Mouse (Mus musculus) ovary, postnatal 14 days (tissue): ENCODE measurements at regions not wholly inside any gene's neighbourhood (a gene's known extent, or its start where the extent isn't known, plus 50 kb on each side); places are given as distances from the start of the nearest gene placed in this dataset.

Experiments
- DNase-seq: peaks from one replicate; pipeline ENCODE4 v3.0.0; 2022; ENCODE audit warnings: low spot score

GRCm38 (mm10) chr13:107261479-107262050 lies 239.6 kb upstream of the Kif2a start:
- DNase-seq = no peak

DNA sequence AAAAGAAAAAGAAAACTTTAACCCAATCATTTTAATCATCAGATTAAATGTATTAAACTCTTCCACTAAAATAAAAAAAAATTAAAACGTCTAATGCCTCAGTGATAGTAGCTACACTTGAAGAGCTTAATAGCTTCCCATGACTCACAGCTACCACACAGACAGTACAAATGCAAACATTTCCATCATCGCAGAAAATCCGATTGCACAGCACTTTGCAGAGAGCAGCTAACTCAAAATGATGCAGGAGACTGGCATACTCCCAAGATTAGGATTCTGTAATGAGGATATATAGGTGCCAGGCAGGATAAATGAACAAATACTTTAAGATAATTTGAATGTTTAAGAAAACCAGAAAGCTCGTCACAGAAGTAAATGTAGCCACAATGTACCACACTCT lies 238.3 kb upstream of the Kif2a start:
- no peak for DNase-seq

GRCm38 (mm10) chr13:107247792-107248505 lies 226.0 kb upstream of the Kif2a start:
- DNase-seq = no peak

DNA sequence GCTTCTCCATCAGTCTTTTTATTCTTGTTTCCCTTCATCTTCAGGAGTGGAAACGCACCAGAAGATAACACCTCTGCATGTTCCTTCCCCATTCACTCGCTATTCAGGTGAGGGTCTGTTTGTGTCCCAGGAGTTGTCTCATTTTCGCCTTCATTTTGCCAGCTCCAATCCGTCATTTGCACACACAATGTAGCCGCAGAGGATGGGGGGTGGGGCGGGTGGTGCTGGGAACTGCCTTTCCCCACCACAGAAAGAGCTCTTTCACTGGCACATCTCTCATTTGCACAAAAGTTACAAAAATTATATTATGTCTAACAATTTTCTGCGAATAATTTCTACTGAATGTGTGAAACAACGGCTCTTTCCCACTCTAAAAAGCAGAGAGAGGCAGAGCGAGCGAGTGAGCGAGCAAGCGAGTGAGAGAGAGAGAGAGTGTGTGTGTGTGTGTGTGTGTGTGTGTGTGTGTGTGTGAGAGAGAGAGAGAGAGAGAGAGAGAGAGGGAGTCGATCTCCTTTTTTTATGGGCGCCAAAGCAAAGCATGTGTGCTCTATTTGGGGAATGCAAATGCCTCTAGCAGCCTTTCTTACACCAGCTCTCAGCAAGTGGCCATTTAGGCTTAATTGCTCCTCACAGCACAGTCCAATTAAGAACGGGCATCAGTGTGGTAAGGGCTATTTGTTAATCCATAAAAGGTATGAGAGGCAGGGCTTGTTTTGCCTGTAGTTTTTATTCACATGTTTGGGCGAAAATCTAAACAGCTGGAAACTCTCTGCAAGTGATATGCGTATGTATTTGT lies 225.2 kb upstream of the Kif2a start:
- DNase-seq = no peak

GRCm38 (mm10) chr13:107244173-107244572 lies 222.2 kb upstream of the Kif2a start:
- DNase-seq = no peak

DNA sequence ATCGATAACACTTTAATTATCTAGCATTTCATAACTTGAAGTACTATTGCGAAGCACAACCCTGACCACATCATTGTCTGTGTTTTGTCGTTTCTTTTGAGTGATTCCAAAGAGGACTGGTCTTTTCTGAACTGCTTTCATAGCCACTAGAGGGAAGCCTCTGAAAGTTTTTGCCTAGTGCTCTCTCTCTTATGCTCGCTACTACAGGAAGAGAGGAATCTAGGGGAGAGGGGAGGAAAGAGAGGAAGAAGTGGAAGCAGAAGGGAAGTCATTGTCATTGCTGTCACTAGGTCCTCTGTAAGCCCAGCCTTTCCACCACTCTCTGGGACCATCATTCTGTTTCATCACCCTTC lies 217.1 kb upstream of the Kif2a start:
- DNase-seq = no peak

DNA sequence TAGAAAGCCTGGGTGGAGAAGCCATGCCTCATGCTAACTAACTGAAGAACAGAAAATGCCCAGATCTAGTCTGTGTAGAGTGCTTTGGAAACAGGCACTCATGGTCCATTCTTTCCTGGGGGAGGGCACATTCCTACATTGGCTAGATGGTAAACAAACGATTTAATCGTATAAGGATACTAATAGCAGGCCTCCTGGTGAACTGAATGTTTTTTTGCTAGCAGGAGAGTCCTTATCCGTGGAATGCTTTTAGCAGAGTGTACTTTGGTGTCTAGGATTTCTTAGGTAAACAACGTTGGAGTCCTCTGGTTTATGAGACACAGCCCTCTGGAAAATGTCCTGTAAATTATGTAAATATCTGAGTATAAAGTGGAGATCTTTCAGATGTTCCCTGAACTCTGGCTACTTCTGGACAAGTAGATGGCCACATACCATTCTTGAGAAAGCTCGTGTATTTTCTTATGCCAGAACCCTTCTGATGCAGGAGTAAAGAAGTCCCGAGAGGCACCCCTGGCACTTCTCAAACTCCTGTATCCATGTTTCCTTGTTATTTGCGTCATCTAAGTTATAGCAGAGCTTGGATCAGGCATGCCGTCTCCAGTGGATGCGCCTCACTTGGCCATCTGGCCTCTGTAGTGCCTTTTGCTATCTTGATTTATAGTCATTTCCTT lies 216.6 kb upstream of the Kif2a start:
- DNase-seq = no peak

DNA sequence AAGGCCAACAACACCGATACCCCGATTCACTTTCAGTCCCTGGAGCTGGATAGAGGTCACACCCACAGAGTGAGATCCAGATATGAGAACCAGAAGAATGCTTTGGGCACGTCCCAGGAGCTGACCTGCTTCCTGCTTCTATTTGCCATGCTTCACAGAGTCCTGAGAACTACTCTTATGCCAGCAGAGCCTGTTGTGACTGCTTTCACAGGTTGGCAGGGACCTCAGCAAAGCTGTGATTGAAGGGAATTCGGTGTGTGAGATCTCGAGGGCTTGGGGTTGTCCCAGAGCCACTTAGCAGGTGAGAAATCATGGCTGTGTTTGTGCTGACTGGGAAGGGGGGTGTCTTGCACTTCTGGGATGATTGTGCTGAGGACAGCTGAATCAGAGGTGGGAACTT lies 197.5 kb upstream of the Kif2a start:
- DNase-seq = peak; percentile 6

DNA sequence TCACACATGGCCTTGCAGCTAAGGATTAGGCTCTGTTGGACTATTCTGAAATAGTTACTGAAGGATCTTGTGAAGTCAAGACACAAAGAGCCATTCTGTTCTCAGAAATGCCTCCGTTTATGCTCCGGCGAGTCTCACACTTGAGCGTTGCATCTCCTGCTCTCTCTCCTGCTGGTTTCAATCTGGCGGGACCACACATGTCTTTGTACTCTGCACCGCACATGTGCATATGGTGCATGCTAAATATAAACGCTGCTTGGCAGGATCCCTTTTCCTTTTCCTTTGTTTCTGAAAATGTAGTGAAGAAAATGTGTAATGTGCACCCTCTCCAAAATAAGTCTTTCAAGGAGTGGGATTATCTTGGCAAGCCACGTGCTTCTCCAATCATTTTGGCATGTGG lies 196.4 kb upstream of the Kif2a start:
- no peak for DNase-seq

DNA sequence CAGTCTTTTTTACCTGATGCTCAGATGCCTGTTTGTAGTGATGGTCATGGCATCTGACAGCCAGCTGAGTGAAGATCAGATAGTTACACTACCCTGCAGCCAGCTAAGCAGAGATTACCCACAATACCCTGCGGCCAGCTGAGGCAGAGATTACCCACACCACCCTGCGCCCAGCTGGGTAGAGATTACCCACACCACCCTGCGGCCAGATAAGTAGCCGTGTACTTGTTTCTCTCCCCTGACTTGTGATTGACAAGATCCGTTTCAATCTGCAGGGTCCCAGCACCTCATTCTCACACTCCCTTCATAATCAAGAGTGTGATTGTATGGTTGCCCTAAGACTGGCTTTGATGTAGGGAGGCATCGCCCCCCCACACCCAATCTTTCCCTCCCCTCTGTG lies 195.9 kb upstream of the Kif2a start:
- DNase-seq = no peak

DNA sequence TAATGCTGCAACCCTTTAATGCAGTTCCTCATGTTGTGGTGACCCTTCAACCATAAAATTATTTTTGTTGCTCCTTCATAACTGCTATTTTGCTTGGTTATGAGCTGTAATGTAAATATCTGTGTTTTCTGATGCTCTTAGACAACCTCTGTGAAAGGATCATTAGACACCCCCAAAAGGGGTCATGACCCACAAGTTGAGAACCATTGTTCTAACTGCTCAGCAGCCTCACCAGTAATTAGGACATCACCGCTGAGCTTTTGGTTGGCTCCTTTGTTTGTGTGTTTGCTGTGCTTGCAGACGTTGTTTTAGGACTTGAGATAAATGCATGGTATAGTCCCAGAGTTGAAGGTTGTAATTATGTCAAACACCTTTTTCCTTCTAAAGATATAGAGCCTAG lies 191.4 kb upstream of the Kif2a start:
- no peak for DNase-seq

- no peak for DNase-seq
Observed at GRCm38 (mm10) chr13:107210676-107211075, 188.8 kb upstream of the Kif2a start.

DNA sequence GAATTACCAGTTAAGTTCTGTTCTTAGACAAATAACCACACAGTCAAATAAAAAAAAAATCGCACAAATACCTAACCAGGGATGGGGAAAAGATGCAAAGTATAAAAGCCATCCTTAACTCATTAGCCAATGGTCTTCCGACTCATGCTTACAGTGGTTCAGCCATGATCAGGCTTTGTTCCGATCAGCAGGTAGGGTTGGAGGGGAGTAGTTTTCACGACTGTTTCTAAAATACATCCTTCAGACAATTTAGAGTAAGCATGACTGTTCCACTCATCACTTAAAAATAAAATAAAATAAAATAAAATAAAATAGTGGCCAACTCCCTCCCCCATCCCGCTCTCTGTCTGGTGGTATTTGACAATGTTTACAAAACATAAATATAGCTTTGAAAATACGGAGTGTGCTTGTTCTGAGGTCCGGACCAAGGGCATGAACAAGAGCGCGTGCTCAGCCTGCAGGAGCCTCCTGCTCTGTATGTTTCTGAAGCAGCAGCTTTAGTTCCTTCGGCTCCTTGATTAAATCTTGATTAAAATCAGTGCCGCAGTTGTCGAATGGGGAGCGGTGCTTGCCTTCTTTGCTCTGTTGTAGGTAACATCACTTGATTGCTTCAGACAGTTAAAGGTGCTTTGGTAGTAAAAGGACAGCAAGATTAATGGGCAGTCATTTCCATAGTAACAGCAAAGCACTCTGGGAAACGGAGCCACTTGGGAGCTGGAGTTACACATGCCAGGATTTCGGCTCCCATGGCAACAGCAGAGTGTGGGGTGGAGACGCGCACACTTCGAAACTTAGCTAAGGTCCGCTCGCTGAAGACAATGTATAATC lies 185.6 kb upstream of the Kif2a start:
- DNase-seq = peak; percentile 56

DNA sequence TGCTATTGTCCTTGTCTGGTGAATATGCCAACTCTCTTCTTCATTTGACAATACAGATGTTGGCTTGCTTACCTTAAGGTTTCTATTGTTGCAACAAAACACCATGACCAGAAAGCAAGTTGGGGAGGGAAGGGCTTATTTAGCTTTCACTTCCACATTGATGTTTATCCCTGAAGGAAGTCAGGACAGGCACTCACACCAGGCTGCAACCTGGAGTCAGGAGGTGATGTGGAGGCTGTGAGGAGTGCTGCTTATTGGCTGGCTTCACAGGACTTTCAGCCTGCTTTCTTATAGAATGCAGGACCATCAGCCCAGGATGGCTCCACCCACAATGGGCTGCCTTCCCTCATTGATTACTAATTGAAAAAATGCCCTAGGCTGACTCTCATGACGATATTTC lies 177.9 kb upstream of the Kif2a start:
- no peak for DNase-seq

DNA sequence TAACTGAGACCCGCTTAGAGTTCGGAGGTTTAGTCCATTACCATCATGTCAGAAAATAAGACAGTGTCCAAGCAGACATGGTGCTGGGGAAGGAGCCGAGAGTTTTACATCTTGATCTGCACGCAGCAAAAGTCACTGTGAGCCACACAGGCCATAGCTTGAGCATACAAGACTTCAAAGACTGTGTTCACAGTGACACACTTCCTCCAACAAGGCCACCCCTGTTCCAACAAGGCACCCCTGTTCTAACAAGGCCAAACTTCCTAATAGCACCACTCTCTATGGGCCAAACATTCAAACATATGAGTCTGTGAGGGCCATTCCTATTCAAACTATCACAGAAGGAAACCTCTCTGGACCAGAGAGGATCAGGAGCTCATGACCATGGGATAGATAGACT lies 171.5 kb upstream of the Kif2a start:
- DNase-seq = no peak

- no peak for DNase-seq
Observed at GRCm38 (mm10) chr13:107187258-107187878, 165.4 kb upstream of the Kif2a start.

DNA sequence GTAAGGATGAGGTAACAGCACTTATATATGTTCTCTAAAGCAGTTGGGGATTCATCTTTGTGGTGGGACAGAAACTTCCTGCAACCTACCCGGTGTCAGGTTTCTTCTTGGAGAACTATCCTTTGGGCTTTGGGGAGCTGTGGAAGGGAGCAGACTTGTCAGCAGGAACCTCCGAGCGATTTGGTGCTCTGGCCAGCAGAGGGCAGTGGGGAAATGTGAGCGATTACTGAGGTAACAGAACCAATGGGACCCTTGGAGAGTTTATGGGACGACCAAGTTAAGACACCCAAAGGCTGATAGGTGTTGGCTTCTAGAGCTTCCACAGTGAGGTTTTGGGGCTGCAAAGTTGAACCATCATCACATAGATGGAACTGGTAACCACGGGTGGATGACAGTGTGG lies 160.6 kb upstream of the Kif2a start:
- DNase-seq = peak; percentile 51

- DNase-seq = no peak
Observed at GRCm38 (mm10) chr13:107179551-107179950, 157.6 kb upstream of the Kif2a start.

DNA sequence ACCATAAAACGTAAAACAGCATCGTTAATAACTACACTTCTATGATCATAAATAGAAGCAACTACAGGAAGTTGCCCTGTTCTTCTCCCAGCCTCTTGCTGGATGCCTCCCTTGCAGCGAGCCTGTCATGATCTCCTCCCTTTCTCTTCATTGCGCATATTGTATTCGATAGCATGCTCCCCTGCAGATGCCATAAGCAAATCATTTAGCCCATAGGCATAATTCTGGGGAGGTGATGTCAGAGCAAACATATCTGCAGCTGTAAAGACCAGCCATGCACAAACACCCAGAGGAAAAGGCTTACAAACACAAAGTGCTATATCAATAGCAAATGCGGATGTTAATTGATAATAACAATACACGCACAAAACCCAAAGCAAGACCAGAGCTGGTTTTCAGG lies 155.7 kb upstream of the Kif2a start:
- DNase-seq = no peak

- DNase-seq = no peak
Observed at GRCm38 (mm10) chr13:107175891-107176290, 154.0 kb upstream of the Kif2a start.

DNA sequence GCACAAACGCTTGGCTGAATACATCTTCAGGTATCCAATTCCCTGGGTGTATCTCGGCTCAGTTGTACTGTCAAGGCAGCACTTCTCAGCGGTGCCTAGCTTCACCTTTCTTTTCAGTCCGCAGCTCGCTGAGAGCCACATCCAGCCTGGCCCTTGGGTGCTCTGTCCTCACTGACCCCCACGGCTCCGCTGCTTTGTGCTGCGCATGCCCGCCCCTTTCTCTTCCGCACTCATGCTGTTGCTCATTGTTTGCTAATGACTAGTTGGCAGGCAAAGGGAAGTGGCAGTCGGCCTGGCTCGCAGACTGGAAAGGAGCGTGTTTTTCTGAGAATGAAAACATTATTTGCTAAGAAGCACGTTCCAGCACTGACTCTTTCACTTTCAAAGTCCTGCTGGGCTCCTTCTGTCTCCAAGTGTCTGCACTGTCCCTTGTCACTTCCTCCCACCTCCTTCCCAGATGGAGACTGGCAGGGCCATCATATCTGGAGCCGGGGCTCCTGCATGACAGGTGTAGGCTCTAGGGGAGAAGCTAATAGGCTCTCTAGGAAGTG lies 146.7 kb upstream of the Kif2a start:
- peak; percentile 24 for DNase-seq
